Mouse (Mus musculus): ENCODE measurements around the gene Pja2.
"Not testable (repeated sequence)": the region's sequence is repeated elsewhere in the genome, so short reads cannot be mapped to it uniquely, and the experiment has no call there.

Pja2 gene

GRCm38 (mm10) chr17:64281368-64281767 lies 50.3 kb downstream of the Pja2 start:
- DNase-seq (ENCODE audit: low spot score) = not testable (repeated sequence)

- DNase-seq (ENCODE audit: low spot score) = peak; percentile 18
Observed at GRCm38 (mm10) chr17:64277649-64278212, 54.0 kb downstream of the Pja2 start.

- DNase-seq (ENCODE audit: low spot score) = no peak
Observed at GRCm38 (mm10) chr17:64276666-64277065, 55.0 kb downstream of the Pja2 start.

- DNase-seq (ENCODE audit: low spot score) = no peak
Observed at GRCm38 (mm10) chr17:64275188-64275587, 56.5 kb downstream of the Pja2 start.

GRCm38 (mm10) chr17:64274341-64275105 lies 57.2 kb downstream of the Pja2 start:
- no peak for DNase-seq (ENCODE audit: low spot score)

- no peak for DNase-seq (ENCODE audit: low spot score)
Observed at GRCm38 (mm10) chr17:64260571-64260970, 71.1 kb downstream of the Pja2 start.

- no peak for DNase-seq (ENCODE audit: low spot score)
Observed at GRCm38 (mm10) chr17:64248246-64248645, 83.5 kb downstream of the Pja2 start.

GRCm38 (mm10) chr17:64242898-64243297 lies 88.8 kb downstream of the Pja2 start:
- DNase-seq (ENCODE audit: low spot score) = no peak

- DNase-seq (ENCODE audit: low spot score) = peak; percentile 67
Observed at GRCm38 (mm10) chr17:64242310-64242859, 89.3 kb downstream of the Pja2 start.

GRCm38 (mm10) chr17:64241544-64242292 lies 90.0 kb downstream of the Pja2 start:
- peak; percentile 10 for DNase-seq (ENCODE audit: low spot score)

GRCm38 (mm10) chr17:64232134-64232533 lies 99.6 kb downstream of the Pja2 start:
- peak; percentile 23 for DNase-seq (ENCODE audit: low spot score)

- DNase-seq (ENCODE audit: low spot score) = not testable (repeated sequence)
Observed at GRCm38 (mm10) chr17:64231637-64232036, 100.1 kb downstream of the Pja2 start.

GRCm38 (mm10) chr17:64231172-64231571 lies 100.5 kb downstream of the Pja2 start:
- DNase-seq (ENCODE audit: low spot score) = no peak

All from embryo, embryonic 10.5 days (tissue).